Mouse (Mus musculus) neural tube, embryonic 15.5 days (tissue): ENCODE data around the gene Dcaf4. TPM values are rescaled to one million over a fixed set of nuclear protein-coding genes. Genes with fewer than 3 reads are reported as not detected.

Experiments
- ATAC-seq: fragments of 200-750 bp; cut with Nextera tagmentation; 2 replicates; pipeline ENCODE4 v1.8.0; 2017; ENCODE audit warnings: mild to moderate bottlenecking, moderate TSS enrichment, moderate library complexity; ENCODE audit not compliant: low FRiP score
- H3K27ac ChIP-seq: fragments of 300-500 bp; sonication (generic); replicated peaks from 2 replicates; pipeline ENCODE4 v1.5.1; 2015; ENCODE audit warnings: mild to moderate bottlenecking, inconsistent platforms
- H3K27me3 ChIP-seq: fragments of 300-500 bp; sonication (generic); replicated peaks from 2 replicates; pipeline ENCODE4 v1.6.1; 2015; ENCODE audit warnings: inconsistent platforms
- H3K36me3 ChIP-seq: fragments of 300-500 bp; sonication (generic); 2 replicates; pipeline ENCODE4 v1.6.1; 2015; ENCODE audit warnings: inconsistent platforms
- H3K4me1 ChIP-seq: fragments of 300-500 bp; sonication (generic); 2 replicates; pipeline ENCODE4 v1.6.1; 2015; ENCODE audit warnings: inconsistent platforms
- H3K4me2 ChIP-seq: fragments of 300-500 bp; sonication (generic); 2 replicates; pipeline ENCODE4 v1.6.1; 2015; ENCODE audit warnings: inconsistent platforms, mild to moderate bottlenecking, moderate library complexity
- H3K4me3 ChIP-seq: fragments of 300-500 bp; sonication (generic); replicated peaks from 2 replicates; pipeline ENCODE4 v1.5.1; 2015; ENCODE audit warnings: mild to moderate bottlenecking, inconsistent platforms
- H3K9ac ChIP-seq: fragments of 300-500 bp; sonication (generic); replicated peaks from 2 replicates; pipeline ENCODE4 v1.6.1; 2015; ENCODE audit warnings: mild to moderate bottlenecking, inconsistent platforms
- H3K9me3 ChIP-seq: fragments of 300-500 bp; sonication (generic); replicated peaks from 2 replicates; pipeline ENCODE4 v1.6.1; 2016; ENCODE audit warnings: inconsistent platforms
- WGBS: fragments of 180-500 bp; shearing (Covaris S2); methylation state at CpG from one replicate; pipeline ENCODE4 v1.1.7; 2015; ENCODE audit warnings: mixed read lengths; 5-methylcytosine and 5-hydroxymethylcytosine counted together
- polyA plus RNA-seq: library from polyadenylated mRNA; unstranded; fragments of >200 nt; fragmentation: Nextera tagmentation; extraction: Ambion mirVana; gene quantifications from 2 replicates; pipeline ENCODE4 v1.2.1, GENCODE M21; 2015

Dcaf4 gene
- polyA plus RNA-seq, 1 experiment from 2014 or later, result 46.1 TPM

GRCm38 (mm10) chr12:83497959-83498358 is 22.3 kb upstream of the Dcaf4 start:
- Histone ChIP-seq H3K4me3 (no peak overlapping the region), H3K4me1 (no peaks in the 10 kb centered on the region), H3K27me3 (no peaks in the 10 kb centered on the region; the same call in 1 of the 2 replicates), H3K9me3 (no peaks in the 10 kb centered on the region), H3K27ac (no peak overlapping the region), H3K4me2 (no peak overlapping the region), H3K9ac (no peak overlapping the region), H3K36me3 (no peaks in the 10 kb centered on the region)
- WGBS, result 74% methylated on average over 3 of the region's 3 CpGs
- no peak for ATAC-seq

GRCm38 (mm10) chr12:83499256-83499655 is 21.0 kb upstream of the Dcaf4 start:
- no peaks in the 10 kb centered on the region for H3K36me3 ChIP-seq
- ATAC-seq, result no peak
- no peak overlapping the region for H3K27ac ChIP-seq
- 79% methylated on average over 5 of the region's 5 CpGs for WGBS
- no peaks in the 10 kb centered on the region; the same call in 1 of the 2 replicates for H3K27me3 ChIP-seq
- H3K9ac ChIP-seq, result no peak overlapping the region
- H3K4me2 ChIP-seq, result no peak overlapping the region
- H3K9me3 ChIP-seq, result no peaks in the 10 kb centered on the region
- H3K4me1 ChIP-seq, result no peaks in the 10 kb centered on the region
- H3K4me3 ChIP-seq, result no peak overlapping the region

DNA sequence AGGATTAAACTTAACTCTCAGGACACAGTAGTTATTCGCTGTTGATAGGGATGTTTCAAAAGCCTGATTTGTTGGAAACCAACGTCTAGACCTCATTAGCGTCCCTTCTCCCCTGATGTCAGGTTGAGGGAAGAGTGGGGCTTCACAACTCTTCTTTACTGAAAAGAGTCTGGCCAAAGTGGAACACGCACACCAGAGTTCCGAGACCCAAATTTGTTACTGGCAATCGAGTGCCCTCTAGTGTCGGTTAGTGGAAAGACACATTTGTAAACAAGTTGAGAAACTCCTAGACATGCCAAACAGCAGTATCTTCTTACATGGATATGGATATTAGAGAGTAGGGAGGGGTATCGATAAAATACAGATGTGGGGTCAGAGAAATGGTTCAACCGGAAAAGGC is 18.1 kb upstream of the Dcaf4 start:
- no peak overlapping the region for H3K9ac ChIP-seq
- no peaks in the 10 kb centered on the region for H3K4me1 ChIP-seq
- no peak overlapping the region for H3K27ac ChIP-seq
- WGBS, result 7% methylated on average over 9 of the region's 9 CpGs
- H3K4me2 ChIP-seq, result no peak overlapping the region
- no peak for ATAC-seq
- no peaks in the 10 kb centered on the region for H3K9me3 ChIP-seq
- H3K4me3 ChIP-seq, result no peak overlapping the region
- H3K36me3 ChIP-seq, result no peaks in the 10 kb centered on the region
- no peaks in the 10 kb centered on the region; the same call in 1 of the 2 replicates for H3K27me3 ChIP-seq

DNA sequence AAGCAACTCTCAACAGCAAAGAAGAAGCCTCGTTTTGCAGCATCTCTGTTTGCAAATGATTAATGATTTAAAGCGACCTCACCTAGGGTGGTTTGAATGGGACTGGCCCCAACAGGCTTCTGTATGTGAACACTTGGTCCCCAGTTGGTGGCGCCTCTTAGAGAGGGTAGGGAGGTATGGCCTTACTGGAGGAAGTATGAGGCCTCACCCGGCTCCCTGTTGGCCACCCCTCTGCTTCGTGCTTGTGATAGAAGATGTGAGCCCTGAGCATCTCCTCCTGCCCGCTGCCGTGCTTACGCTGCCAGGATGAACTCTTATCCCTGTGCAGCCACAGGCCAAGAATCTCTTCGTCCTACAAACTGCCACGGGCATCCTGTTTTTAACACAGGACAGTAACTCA is 13.7 kb upstream of the Dcaf4 start:
- ATAC-seq, result no peak
- 76% methylated on average over 10 of the region's 10 CpGs for WGBS
- H3K4me2 ChIP-seq, result no peak overlapping the region

GRCm38 (mm10) chr12:83510586-83510985 is 9.7 kb upstream of the Dcaf4 start:
- ATAC-seq, result no peak
- Histone ChIP-seq H3K27me3 (no peaks in the 10 kb centered on the region), H3K4me3 (no peak overlapping the region), H3K4me1 (peaks cover 11% of the 10 kb centered on the region; the same call in 1 of the 2 replicates), H3K9ac (no peak overlapping the region), H3K27ac (no peak overlapping the region), H3K9me3 (no peaks in the 10 kb centered on the region), H3K36me3 (no peaks in the 10 kb centered on the region), H3K4me2 (no peak overlapping the region)
- 89% methylated on average over 5 of the region's 5 CpGs for WGBS

More for the DNA sequence above, 13.7 kb upstream of the Dcaf4 start:
- Histone ChIP-seq H3K4me3 (no peak overlapping the region), H3K9ac (no peak overlapping the region), H3K27me3 (no peaks in the 10 kb centered on the region; the same call in 1 of the 2 replicates), H3K9me3 (no peaks in the 10 kb centered on the region), H3K4me1 (no peaks in the 10 kb centered on the region), H3K36me3 (no peaks in the 10 kb centered on the region), H3K27ac (no peak overlapping the region)

- no peak overlapping the region for H3K27ac ChIP-seq
- 13% methylated on average over 4 of the region's 4 CpGs for WGBS
- no peaks in the 10 kb centered on the region for H3K27me3 ChIP-seq
- peaks cover 11% of the 10 kb centered on the region; the same call in 1 of the 2 replicates for H3K4me1 ChIP-seq
- no peaks in the 10 kb centered on the region for H3K36me3 ChIP-seq
- no peaks in the 10 kb centered on the region for H3K9me3 ChIP-seq
- no peak overlapping the region for H3K9ac ChIP-seq
- H3K4me2 ChIP-seq, result no peak overlapping the region
- no peak overlapping the region for H3K4me3 ChIP-seq
- peak; percentile 61; the same call in 1 of the 2 replicates for ATAC-seq
These were observed 7.5 kb upstream of the Dcaf4 start for GRCm38 (mm10) chr12:83512783-83513182.

GRCm38 (mm10) chr12:83513185-83513584 is 7.1 kb upstream of the Dcaf4 start:
- WGBS, result 30% methylated on average over 5 of the region's 5 CpGs
- no peak overlapping the region for H3K4me2 ChIP-seq
- no peak overlapping the region for H3K4me3 ChIP-seq
- H3K9ac ChIP-seq, result no peak overlapping the region
- peaks cover 11% of the 10 kb centered on the region; the same call in 1 of the 2 replicates for H3K4me1 ChIP-seq
- no peaks in the 10 kb centered on the region for H3K27me3 ChIP-seq
- peak; percentile 52; the same call in 1 of the 2 replicates for ATAC-seq
- no peaks in the 10 kb centered on the region for H3K36me3 ChIP-seq
- H3K9me3 ChIP-seq, result no peaks in the 10 kb centered on the region
- H3K27ac ChIP-seq, result no peak overlapping the region

- H3K27ac ChIP-seq, result no peak overlapping the region
- no peak overlapping the region for H3K4me2 ChIP-seq
- ATAC-seq, result no peak
- no peaks in the 10 kb centered on the region for H3K27me3 ChIP-seq
- peaks cover 11% of the 10 kb centered on the region; the same call in 1 of the 2 replicates for H3K4me1 ChIP-seq
- no peaks in the 10 kb centered on the region for H3K9me3 ChIP-seq
- no peak overlapping the region for H3K4me3 ChIP-seq
- H3K36me3 ChIP-seq, result no peaks in the 10 kb centered on the region
- 26% methylated on average over 4 of the region's 4 CpGs for WGBS
- H3K9ac ChIP-seq, result no peak overlapping the region
These were observed 6.0 kb upstream of the Dcaf4 start for GRCm38 (mm10) chr12:83514216-83514615.

GRCm38 (mm10) chr12:83517580-83517979 is 2.7 kb upstream of the Dcaf4 start:
- WGBS, result 73% methylated on average over 3 of the region's 3 CpGs

GRCm38 (mm10) chr12:83521083-83521482 is 817 bp downstream of the Dcaf4 start:
- no peaks in the 10 kb centered on the region for H3K36me3 ChIP-seq
- H3K4me1 ChIP-seq, result peaks cover 29% of the 10 kb centered on the region
- peak overlapping the region; percentile 76 for H3K4me2 ChIP-seq
- H3K9me3 ChIP-seq, result no peaks in the 10 kb centered on the region
- peak overlapping the region; percentile 82; the same call in 1 of the 2 replicates for H3K27ac ChIP-seq
- 50% methylated on average over 8 of the region's 8 CpGs for WGBS
- H3K4me3 ChIP-seq, result peak overlapping the region; percentile 73
- ATAC-seq, result no peak
- peak overlapping the region; percentile 73 for H3K9ac ChIP-seq
- H3K27me3 ChIP-seq, result no peaks in the 10 kb centered on the region

More at GRCm38 (mm10) chr12:83517580-83517979, 2.7 kb upstream of the Dcaf4 start:
- Histone ChIP-seq H3K36me3 (no peaks in the 10 kb centered on the region), H3K4me3 (no peak overlapping the region), H3K4me2 (no peak overlapping the region), H3K27ac (no peak overlapping the region), H3K9ac (no peak overlapping the region), H3K4me1 (peaks cover 30% of the 10 kb centered on the region), H3K27me3 (no peaks in the 10 kb centered on the region), H3K9me3 (no peaks in the 10 kb centered on the region)
- no peak for ATAC-seq

DNA sequence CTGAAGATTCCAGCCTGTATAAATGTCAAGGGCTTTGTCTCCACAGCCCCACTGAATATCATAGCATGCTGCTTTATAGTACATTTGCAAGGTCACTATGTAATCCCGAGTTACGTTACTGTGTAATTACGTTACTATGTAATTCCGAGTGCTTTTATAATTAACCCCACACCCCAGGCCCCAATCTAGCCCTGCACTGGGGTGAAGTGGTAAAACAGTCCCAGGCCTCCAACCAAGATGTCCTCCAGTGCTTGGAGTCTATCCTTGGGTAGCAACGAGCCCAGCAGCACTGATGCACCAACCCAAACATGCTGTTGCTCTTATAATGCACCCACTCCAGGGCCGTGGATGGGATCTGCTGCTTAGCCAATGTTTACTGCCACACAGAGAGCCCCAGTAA is 2.8 kb downstream of the Dcaf4 start:
- no peak overlapping the region for H3K4me2 ChIP-seq
- no peak overlapping the region for H3K9ac ChIP-seq
- H3K27ac ChIP-seq, result no peak overlapping the region
- ATAC-seq, result no peak
- 79% methylated on average over 6 of the region's 6 CpGs for WGBS
- no peak overlapping the region for H3K4me3 ChIP-seq
- no peaks in the 10 kb centered on the region for H3K27me3 ChIP-seq
- H3K36me3 ChIP-seq, result 0 out of 2 replicates have a peak, but pooled peaks cover 4% of the 10 kb centered on the region
- no peaks in the 10 kb centered on the region for H3K9me3 ChIP-seq
- H3K4me1 ChIP-seq, result peaks cover 29% of the 10 kb centered on the region

DNA sequence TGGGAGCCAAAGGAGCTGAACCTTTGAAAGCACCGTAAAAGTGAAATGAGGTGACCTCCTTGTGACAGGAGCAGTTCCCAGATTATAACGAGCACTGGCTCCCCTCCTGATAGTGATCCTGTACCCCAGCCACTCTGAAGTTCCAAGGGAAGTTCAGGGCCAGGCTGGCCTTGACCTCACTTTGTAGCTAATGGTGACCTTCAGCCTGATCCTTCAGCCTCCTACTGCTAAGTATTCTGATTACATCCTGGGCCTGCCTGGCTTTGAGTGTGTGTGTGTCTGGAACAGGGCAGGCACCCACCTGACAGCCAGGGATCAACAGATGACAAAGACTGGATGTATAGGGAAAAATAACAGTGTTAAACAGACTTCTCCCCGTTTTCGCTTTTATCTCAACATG is 3.6 kb downstream of the Dcaf4 start:
- H3K27me3 ChIP-seq, result no peaks in the 10 kb centered on the region
- peaks cover 29% of the 10 kb centered on the region for H3K4me1 ChIP-seq
- no peaks in the 10 kb centered on the region for H3K9me3 ChIP-seq
- no peak overlapping the region for H3K27ac ChIP-seq
- no peak overlapping the region for H3K4me3 ChIP-seq
- 0 out of 2 replicates have a peak, but pooled peaks cover 4% of the 10 kb centered on the region for H3K36me3 ChIP-seq
- WGBS, result 88% methylated on average over 4 of the region's 4 CpGs
- ATAC-seq, result no peak
- H3K9ac ChIP-seq, result no peak overlapping the region
- H3K4me2 ChIP-seq, result no peak overlapping the region
